Mouse (Mus musculus) bone marrow macrophage, adult 2 months (primary cell): Measurements from ENCODE around the gene Tdp1. TPM values are rescaled to one million over a fixed set of nuclear protein-coding genes. Genes with fewer than 3 reads are reported as not detected.

Source experiments
- H3K27ac ChIP-seq: 2 replicates; pipeline ENCODE4 v1.5.1; 2012; ENCODE audit warnings: low read depth, low read length; ENCODE audit not compliant: insufficient read depth
- H3K4me1 ChIP-seq: 2 replicates; pipeline ENCODE4 v1.6.1; 2012; ENCODE audit warnings: low read length; ENCODE audit not compliant: control insufficient read depth, insufficient read depth
- H3K4me3 ChIP-seq: 2 replicates; pipeline ENCODE4 v1.5.1; 2012; ENCODE audit warnings: mild to moderate bottlenecking, low read length, moderate library complexity; ENCODE audit not compliant: insufficient read depth
- CTCF ChIP-seq: IDR thresholded peaks from 2 replicates; pipeline ENCODE4 v1.5.1; 2012; ENCODE audit warnings: low read depth, mild to moderate bottlenecking, low read length, moderate library complexity
- POLR2A ChIP-seq: IDR thresholded peaks from 2 replicates; pipeline ENCODE4 v1.6.1; 2012; ENCODE audit warnings: mild to moderate bottlenecking, low read depth, low read length, borderline replicate concordance
- polyA plus RNA-seq: library from polyadenylated mRNA; stranded (reverse); fragments of >200 nt; gene quantifications from 2 replicates; pipeline ENCODE4 v1.2.4, GENCODE M21; 2012; ENCODE audit not compliant: missing spikeins, insufficient read depth, insufficient read length

Tdp1 gene
- polyA plus RNA-seq, 1 experiment = 15.3 TPM

- Histone ChIP-seq H3K4me1 (peaks cover 40% of the 10 kb centered on the region), H3K27ac (no peak overlapping the region), H3K4me3 (no peak overlapping the region)
- TF ChIP-seq CTCF (no peak), POLR2A (no peak)
Measured at GRCm38 (mm10) chr12:99999726-100000125, 115.4 kb downstream of the Tdp1 start.

- TF ChIP-seq POLR2A (no peak), CTCF (no peak)
- H3K27ac ChIP-seq = no peak overlapping the region
Measured at GRCm38 (mm10) chr12:100000381-100000780, 116.1 kb downstream of the Tdp1 start.

GRCm38 (mm10) chr12:100001246-100001645, 116.9 kb downstream of the Tdp1 start:
- no peak for TF ChIP-seq CTCF
- H3K4me3 ChIP-seq = no peak overlapping the region
- peaks cover 32% of the 10 kb centered on the region for H3K4me1 ChIP-seq
- no peak overlapping the region for H3K27ac ChIP-seq

More at GRCm38 (mm10) chr12:100000381-100000780, 116.1 kb downstream of the Tdp1 start:
- H3K4me3 ChIP-seq = no peak overlapping the region
- peaks cover 38% of the 10 kb centered on the region for H3K4me1 ChIP-seq

- Histone ChIP-seq H3K27ac (no peak overlapping the region), H3K4me1 (peaks cover 32% of the 10 kb centered on the region), H3K4me3 (no peak overlapping the region)
- TF ChIP-seq CTCF = no peak
- TF ChIP-seq POLR2A = no peak
Measured at GRCm38 (mm10) chr12:100001910-100002309, 117.6 kb downstream of the Tdp1 start.

- no peak overlapping the region for H3K4me3 ChIP-seq
- H3K4me1 ChIP-seq = peaks cover 37% of the 10 kb centered on the region
- no peak overlapping the region for H3K27ac ChIP-seq
- TF ChIP-seq CTCF = no peak
- TF ChIP-seq POLR2A = no peak
Measured at GRCm38 (mm10) chr12:100002914-100003587, 118.7 kb downstream of the Tdp1 start.

Other genes starting within 250 kb of the Tdp1 start
- gene Efcab11, start 78 bp upstream of the Tdp1 start, polyA plus RNA-seq = 3.5 and 4.5 TPM in 2 replicates
- 27.7 and 28.3 TPM in 2 replicates for gene Kcnk13, start 80.0 kb downstream of the Tdp1 start, polyA plus RNA-seq
- 164 and 166 TPM in 2 replicates for gene Psmc1, start 225.6 kb downstream of the Tdp1 start, polyA plus RNA-seq